Mouse (Mus musculus): ENCODE measurements around the gene Slc4a8.
"Not testable (repeated sequence)": the region's sequence is repeated elsewhere in the genome, so short reads cannot be mapped to it uniquely, and the experiment has no call there.

Slc4a8 gene

GRCm38 (mm10) chr15:100764163-100764951, 2.8 kb downstream of the Slc4a8 start:
- in situ Hi-C loops (cut with MboI; ENCODE audit: low pct_unique_long_range_greater_than_20kb in 1 of 2, low sequenced_read_pairs in 2 of 2, unreplicated experiment in 1 of 2), result no loop called here

- in situ Hi-C loops (cut with MboI; ENCODE audit: low pct_unique_long_range_greater_than_20kb in 1 of 2, low sequenced_read_pairs in 2 of 2, unreplicated experiment in 1 of 2), result no loop called here
These were observed 5.3 kb downstream of the Slc4a8 start for GRCm38 (mm10) chr15:100766826-100767225.

GRCm38 (mm10) chr15:100767851-100768250, 6.3 kb downstream of the Slc4a8 start:
- in situ Hi-C loops (cut with MboI; ENCODE audit: low pct_unique_long_range_greater_than_20kb in 1 of 2, low sequenced_read_pairs in 2 of 2, unreplicated experiment in 1 of 2), result no loop called here

GRCm38 (mm10) chr15:100769023-100769422, 7.5 kb downstream of the Slc4a8 start:
- in situ Hi-C loops (cut with MboI; ENCODE audit: low pct_unique_long_range_greater_than_20kb in 1 of 2, low sequenced_read_pairs in 2 of 2, unreplicated experiment in 1 of 2), result not testable (repeated sequence)

- in situ Hi-C loops (cut with MboI; ENCODE audit: low pct_unique_long_range_greater_than_20kb in 1 of 2, low sequenced_read_pairs in 2 of 2, unreplicated experiment in 1 of 2), result no loop called here
These were observed 8.8 kb downstream of the Slc4a8 start for GRCm38 (mm10) chr15:100770338-100770737.

GRCm38 (mm10) chr15:100772685-100773084, 11.1 kb downstream of the Slc4a8 start:
- in situ Hi-C loops (cut with MboI; ENCODE audit: low pct_unique_long_range_greater_than_20kb in 1 of 2, low sequenced_read_pairs in 2 of 2, unreplicated experiment in 1 of 2), result no loop called here

- in situ Hi-C loops (cut with MboI; ENCODE audit: low pct_unique_long_range_greater_than_20kb in 1 of 2, low sequenced_read_pairs in 2 of 2, unreplicated experiment in 1 of 2), result not testable (repeated sequence)
These were observed 12.3 kb downstream of the Slc4a8 start for GRCm38 (mm10) chr15:100773859-100774258.

- in situ Hi-C loops (cut with MboI; ENCODE audit: low pct_unique_long_range_greater_than_20kb in 1 of 2, low sequenced_read_pairs in 2 of 2, unreplicated experiment in 1 of 2), result no loop called here
These were observed 13.9 kb downstream of the Slc4a8 start for GRCm38 (mm10) chr15:100775189-100776166.

- in situ Hi-C loops (cut with MboI; ENCODE audit: low pct_unique_long_range_greater_than_20kb in 1 of 2, low sequenced_read_pairs in 2 of 2, unreplicated experiment in 1 of 2), result no loop called here
These were observed 14.9 kb downstream of the Slc4a8 start for GRCm38 (mm10) chr15:100776424-100776823.

GRCm38 (mm10) chr15:100777020-100778016, 15.8 kb downstream of the Slc4a8 start:
- in situ Hi-C loops (cut with MboI; ENCODE audit: low pct_unique_long_range_greater_than_20kb in 1 of 2, low sequenced_read_pairs in 2 of 2, unreplicated experiment in 1 of 2), result no loop called here

GRCm38 (mm10) chr15:100779896-100780295, 18.3 kb downstream of the Slc4a8 start:
- in situ Hi-C loops (cut with MboI; ENCODE audit: low pct_unique_long_range_greater_than_20kb in 1 of 2, low sequenced_read_pairs in 2 of 2, unreplicated experiment in 1 of 2), result no loop called here

GRCm38 (mm10) chr15:100783244-100783987, 21.9 kb downstream of the Slc4a8 start:
- in situ Hi-C loops (cut with MboI; ENCODE audit: low pct_unique_long_range_greater_than_20kb in 1 of 2, low sequenced_read_pairs in 2 of 2, unreplicated experiment in 1 of 2), result no loop called here

GRCm38 (mm10) chr15:100790219-100790618, 28.7 kb downstream of the Slc4a8 start:
- in situ Hi-C loops (cut with MboI; ENCODE audit: low pct_unique_long_range_greater_than_20kb in 1 of 2, low sequenced_read_pairs in 2 of 2, unreplicated experiment in 1 of 2), result no loop called here

- in situ Hi-C loops (cut with MboI; ENCODE audit: low pct_unique_long_range_greater_than_20kb in 1 of 2, low sequenced_read_pairs in 2 of 2, unreplicated experiment in 1 of 2), result no loop called here
These were observed 30.8 kb downstream of the Slc4a8 start for GRCm38 (mm10) chr15:100792324-100792723.

- in situ Hi-C loops (cut with MboI; ENCODE audit: low pct_unique_long_range_greater_than_20kb in 1 of 2, low sequenced_read_pairs in 2 of 2, unreplicated experiment in 1 of 2), result no loop called here
These were observed 39.4 kb downstream of the Slc4a8 start for GRCm38 (mm10) chr15:100800914-100801313.

GRCm38 (mm10) chr15:100808062-100808461, 46.5 kb downstream of the Slc4a8 start:
- in situ Hi-C loops (cut with MboI; ENCODE audit: low pct_unique_long_range_greater_than_20kb in 1 of 2, low sequenced_read_pairs in 2 of 2, unreplicated experiment in 1 of 2), result no loop called here

GRCm38 (mm10) chr15:100808484-100808883, 46.9 kb downstream of the Slc4a8 start:
- in situ Hi-C loops (cut with MboI; ENCODE audit: low pct_unique_long_range_greater_than_20kb in 1 of 2, low sequenced_read_pairs in 2 of 2, unreplicated experiment in 1 of 2), result no loop called here

GRCm38 (mm10) chr15:100810243-100810642, 48.7 kb downstream of the Slc4a8 start:
- in situ Hi-C loops (cut with MboI; ENCODE audit: low pct_unique_long_range_greater_than_20kb in 1 of 2, low sequenced_read_pairs in 2 of 2, unreplicated experiment in 1 of 2), result no loop called here

Data from mouse embryonic stem cell (cell line).